Mouse (Mus musculus) kidney, adult 2 months (tissue): Measurements from ENCODE around the gene Fbxo45. TPM values are rescaled to one million over a fixed set of nuclear protein-coding genes. Genes with fewer than 3 reads are reported as not detected.
"Not testable (repeated sequence)": the region's sequence is repeated elsewhere in the genome, so short reads cannot be mapped to it uniquely, and the experiment has no call there.

Experiments used
- DNase-seq: peaks from one replicate; pipeline ENCODE4 v3.0.0; 2021
- H3K27ac ChIP-seq: fragments of 200-500 bp; 2 replicates; pipeline ENCODE4 v1.5.1; 2012; ENCODE audit warnings: low read depth, low read length, control low read depth, inconsistent platforms; ENCODE audit not compliant: insufficient read depth
- H3K27me3 ChIP-seq: fragments of 200-500 bp; replicated peaks from 2 replicates; pipeline ENCODE4 v1.6.1; 2012; ENCODE audit warnings: mild to moderate bottlenecking, moderate library complexity, low read length, inconsistent platforms; ENCODE audit not compliant: control insufficient read depth, insufficient read depth
- H3K36me3 ChIP-seq: fragments of 200-500 bp; 2 replicates; pipeline ENCODE4 v1.6.1; 2012; ENCODE audit warnings: mild to moderate bottlenecking, moderate library complexity, low read length, inconsistent platforms; ENCODE audit not compliant: control insufficient read depth, insufficient read depth
- H3K4me1 ChIP-seq: fragments of 200-500 bp; 2 replicates; pipeline ENCODE4 v1.6.1; 2011; ENCODE audit warnings: low read length; ENCODE audit not compliant: control insufficient read depth, insufficient read depth
- H3K4me3 ChIP-seq: fragments of 200-500 bp; 2 replicates; pipeline ENCODE4 v1.5.1; 2011; ENCODE audit warnings: mild to moderate bottlenecking, low read depth, low read length, control low read depth; ENCODE audit not compliant: insufficient read depth
- CTCF ChIP-seq: fragments of 200-500 bp; conservative IDR thresholded peaks from 2 replicates; pipeline ENCODE4 v1.5.1; 2011; ENCODE audit warnings: low read depth, mild to moderate bottlenecking, control low read depth, low read length, moderate library complexity, mixed read lengths; ENCODE audit not compliant: insufficient read depth, insufficient read length
- POLR2A ChIP-seq: fragments of 200-500 bp; IDR thresholded peaks from one replicate; pipeline ENCODE4 v1.6.1; 2011; ENCODE audit warnings: low read depth, low read length, control low read depth
- WGBS: fragments of 180-500 bp; shearing (Covaris S2); methylation state at CpG from one replicate; pipeline ENCODE4 v1.1.7; 2018; 5-methylcytosine and 5-hydroxymethylcytosine counted together
- polyA plus RNA-seq: library from polyadenylated mRNA; depleted of rRNA; stranded (reverse); fragments of >200 nt; gene quantifications from 2 replicates; pipeline ENCODE4 v1.2.3, GENCODE M21; 2012

Fbxo45 gene
- polyA plus RNA-seq, 1 experiment = 3.5 TPM

DNA sequence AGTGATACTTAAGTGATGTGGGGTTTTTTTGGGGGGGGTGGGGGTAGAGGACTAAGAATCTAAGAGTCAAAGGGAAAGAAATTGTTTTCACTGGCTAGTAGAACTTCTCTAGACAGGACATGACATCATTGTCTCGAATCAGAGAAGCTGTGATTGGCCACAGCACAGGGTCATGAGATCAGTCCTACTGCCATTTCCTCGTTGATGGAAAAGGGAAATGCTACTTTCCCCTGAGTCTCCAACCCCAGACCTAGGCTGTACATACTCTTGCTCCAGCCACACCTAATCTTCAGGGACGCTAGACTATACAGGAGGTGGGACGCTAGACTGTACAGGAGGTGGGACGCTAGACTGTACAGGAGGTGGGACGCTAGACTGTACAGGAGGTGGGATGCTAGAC lies 28.1 kb upstream of the Fbxo45 start:
- Histone ChIP-seq H3K4me1 (0 out of 2 replicates have a peak, but pooled peaks cover 4% of the 10 kb centered on the region), H3K4me3 (no peak overlapping the region), H3K36me3 (no peaks in the 10 kb centered on the region), H3K27ac (no peak overlapping the region), H3K27me3 (no peaks in the 10 kb centered on the region)
- 89% methylated on average over 6 of the region's 6 CpGs for WGBS
- no peak for TF ChIP-seq CTCF
- DNase-seq = no peak

DNA sequence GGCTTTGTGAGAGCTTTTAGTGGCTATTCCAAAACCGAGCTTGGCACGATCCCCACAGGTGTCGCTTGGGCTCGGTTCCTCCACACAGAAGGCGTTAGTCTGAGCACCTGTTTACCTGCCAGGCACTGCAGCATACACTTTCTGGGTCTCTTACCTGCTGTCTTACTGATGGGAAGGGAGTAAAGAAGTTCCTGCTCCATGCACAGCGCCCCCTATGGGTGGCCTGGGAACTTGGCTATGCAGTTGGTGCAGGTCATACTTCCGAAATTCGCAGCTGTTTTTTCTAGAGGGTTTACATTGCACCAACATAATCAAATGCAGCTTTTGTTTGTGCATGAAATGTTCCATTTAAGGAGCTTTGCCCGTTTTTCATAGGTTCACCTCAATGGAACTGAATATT lies 26.4 kb upstream of the Fbxo45 start:
- Histone ChIP-seq H3K27ac (no peak overlapping the region), H3K27me3 (no peaks in the 10 kb centered on the region), H3K4me3 (no peak overlapping the region), H3K36me3 (no peaks in the 10 kb centered on the region), H3K4me1 (0 out of 2 replicates have a peak, but pooled peaks cover 4% of the 10 kb centered on the region)
- WGBS = 56% methylated on average over 9 of the region's 9 CpGs
- DNase-seq = no peak
- no peak for TF ChIP-seq POLR2A
- peak; percentile 48 for TF ChIP-seq CTCF

DNA sequence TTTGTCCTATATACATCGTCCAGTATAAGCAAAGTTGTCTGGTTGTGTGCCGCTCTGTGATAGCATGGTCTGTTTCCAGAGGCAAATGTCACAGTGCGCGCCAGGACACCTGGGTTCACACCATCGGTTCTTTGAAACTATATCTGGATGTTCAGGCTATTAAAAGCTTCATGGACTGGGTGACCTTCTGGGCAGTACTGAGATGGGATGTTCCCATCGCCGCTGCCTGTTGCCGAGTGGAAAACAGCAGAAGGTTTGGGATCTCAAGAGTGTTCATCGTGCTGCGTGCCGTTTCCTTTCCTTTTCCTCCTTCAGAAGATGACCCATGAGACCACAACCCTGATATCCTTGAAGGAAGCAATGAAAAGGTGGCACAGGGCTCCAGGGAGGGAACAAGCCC lies 24.3 kb upstream of the Fbxo45 start, which contains the start of gene Smco1:
Gene Smco1, plus strand, starts transcription at position 178 of the 400 bp plus-strand sequence.
- no peak within 1 kb of the TSS for H3K27ac ChIP-seq
- no peak for DNase-seq
- H3K27me3 ChIP-seq = no peaks in the 10 kb centered on the region
- H3K4me1 ChIP-seq = no peaks in the 10 kb centered on the region
- TF ChIP-seq POLR2A = no peak
- no peak for TF ChIP-seq CTCF
- no peak within 1 kb of the TSS for H3K4me3 ChIP-seq
- 81% methylated on average over 11 of the region's 11 CpGs for WGBS
- H3K36me3 ChIP-seq = no peaks in the 10 kb centered on the region

DNA sequence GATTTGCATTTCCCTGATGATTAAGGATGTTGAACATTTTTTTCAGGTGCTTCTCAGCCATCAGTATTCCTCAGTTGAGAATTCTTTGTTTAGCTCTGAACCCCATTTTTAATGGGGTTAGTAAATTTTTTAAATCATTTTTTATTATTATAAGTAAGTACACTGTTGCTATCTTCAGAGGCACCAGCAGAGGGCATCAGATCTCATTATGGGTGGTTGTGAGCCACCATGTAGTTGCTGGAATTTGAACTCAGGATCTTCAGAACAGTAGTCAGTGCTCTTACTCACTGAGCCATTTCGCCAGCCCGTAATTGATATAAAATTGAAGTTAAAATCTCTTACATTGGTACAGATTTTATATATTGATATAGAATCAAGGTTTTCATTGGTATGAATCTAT lies 17.3 kb upstream of the Fbxo45 start:
- peak; percentile 32 for DNase-seq
- not testable (repeated sequence) for H3K27me3 ChIP-seq, H3K36me3 ChIP-seq, H3K4me3 ChIP-seq, H3K4me1 ChIP-seq, H3K27ac ChIP-seq
- WGBS = 87% methylated on average over 2 of the region's 2 CpGs
- TF ChIP-seq CTCF = peak; percentile 36; the same call in 1 of the 2 replicates

DNA sequence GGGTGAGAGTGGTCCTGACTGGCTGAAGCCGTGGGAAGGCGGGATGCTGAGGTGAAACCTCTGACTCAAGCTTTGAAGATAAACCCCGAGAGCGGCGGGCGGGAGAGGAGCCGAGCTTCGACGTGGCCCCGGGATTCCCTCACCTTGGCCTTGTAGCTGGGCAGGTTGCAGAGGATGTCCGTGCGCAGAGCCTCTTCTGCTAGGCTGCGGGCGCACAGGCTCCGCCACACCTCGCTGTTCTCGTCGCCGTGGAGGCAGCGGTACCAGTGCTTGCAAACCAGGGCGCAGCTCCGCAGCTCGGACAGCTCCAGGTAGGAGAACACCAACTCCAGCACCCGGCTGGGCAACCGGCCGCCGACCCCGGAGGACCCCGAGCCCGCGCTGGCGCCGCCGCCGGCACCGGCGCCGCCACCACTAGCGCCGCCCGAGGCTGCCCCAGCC lies 587 bp downstream of the Fbxo45 start:
- Histone ChIP-seq H3K27ac (peak overlapping the region; percentile 24), H3K4me3 (peak overlapping the region; percentile 68), H3K27me3 (no peaks in the 10 kb centered on the region), H3K4me1 (peaks cover 11% of the 10 kb centered on the region), H3K36me3 (no peaks in the 10 kb centered on the region)
- DNase-seq = peak; percentile 49
- TF ChIP-seq POLR2A = no peak
- WGBS = 1% methylated on average over 41 of the region's 41 CpGs

DNA sequence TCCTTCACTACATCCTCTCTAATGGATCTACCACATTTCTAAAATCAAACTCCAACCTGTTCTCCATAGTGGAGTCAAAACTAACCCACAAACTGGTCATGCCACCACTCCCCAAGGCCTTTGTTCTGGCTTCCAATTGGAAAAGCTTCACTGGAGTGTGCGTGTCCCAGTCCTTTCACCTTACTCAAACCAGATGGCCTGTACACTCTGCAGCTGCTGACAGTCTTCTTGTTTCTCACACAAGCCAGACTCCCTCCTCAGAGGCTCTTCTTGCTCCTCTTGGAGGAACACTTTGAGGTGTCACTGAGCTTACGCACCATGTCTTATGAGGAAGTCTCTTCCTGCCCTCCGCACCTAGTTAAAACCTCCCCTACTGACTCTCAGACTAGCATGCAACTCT lies 3.1 kb downstream of the Fbxo45 start:
- H3K27ac ChIP-seq = no peak overlapping the region
- no peak for TF ChIP-seq CTCF
- TF ChIP-seq POLR2A = no peak
- no peak overlapping the region for H3K4me3 ChIP-seq
- peaks cover 11% of the 10 kb centered on the region for H3K4me1 ChIP-seq
- H3K27me3 ChIP-seq = no peaks in the 10 kb centered on the region
- H3K36me3 ChIP-seq = no peaks in the 10 kb centered on the region
- DNase-seq = no peak
- WGBS = 94% methylated on average over 3 of the region's 3 CpGs

DNA sequence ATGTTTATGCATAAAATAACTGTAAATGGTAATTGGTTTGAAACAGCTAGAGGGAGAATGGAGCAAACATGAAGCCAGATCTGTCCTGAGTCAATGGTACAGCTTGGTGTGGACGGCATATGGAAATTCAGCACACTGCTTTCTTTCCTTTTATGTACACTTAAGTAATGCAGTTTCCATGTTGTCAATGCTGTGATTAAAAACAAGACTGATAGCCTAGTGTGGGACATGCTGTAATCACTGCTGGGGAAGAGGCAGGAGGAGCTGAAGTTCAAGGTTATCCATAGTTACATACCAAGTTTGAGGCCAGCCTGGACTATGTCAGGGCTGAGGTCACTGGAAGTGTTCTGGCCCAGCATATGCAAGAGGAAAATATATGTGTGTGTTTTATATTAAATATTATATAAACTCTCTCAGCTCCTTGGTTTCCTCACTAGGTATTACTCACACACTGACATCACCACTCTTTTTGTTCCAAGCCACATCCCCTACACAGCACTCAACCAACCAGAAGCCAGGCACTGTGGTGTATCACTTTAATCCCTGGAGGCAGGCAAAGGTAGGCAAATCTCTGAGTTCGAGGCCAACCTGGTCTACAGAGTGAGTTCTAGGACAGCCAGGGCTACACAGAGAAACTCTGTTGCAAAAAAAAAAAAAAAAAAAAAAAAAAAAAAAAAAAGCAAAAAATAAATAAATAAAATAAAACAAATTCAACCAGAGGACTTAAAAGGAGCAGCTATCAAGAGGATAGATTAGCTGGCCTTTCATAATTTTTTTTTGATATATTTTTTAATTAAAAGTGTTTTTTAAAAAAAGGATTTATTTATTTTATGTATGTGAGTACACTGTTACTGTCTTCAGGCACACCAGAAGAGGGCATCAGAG lies 7.3 kb downstream of the Fbxo45 start:
- Histone ChIP-seq H3K36me3 (no peaks in the 10 kb centered on the region), H3K27ac (no peak overlapping the region), H3K4me1 (no peaks in the 10 kb centered on the region; the same call in 1 of the 2 replicates), H3K27me3 (no peaks in the 10 kb centered on the region), H3K4me3 (no peak overlapping the region)
- DNase-seq = no peak
- WGBS = 92% methylated on average over 2 of the region's 2 CpGs
- TF ChIP-seq CTCF (no peak), POLR2A (no peak)
